Mouse (Mus musculus) neural tube, embryonic 15.5 days (tissue): ENCODE data around the gene Gm45799. TPM values are rescaled to one million over a fixed set of nuclear protein-coding genes. Genes with fewer than 3 reads are reported as not detected.

ENCODE experiments used
- ATAC-seq: fragments of 200-750 bp; cut with Nextera tagmentation; 2 replicates; pipeline ENCODE4 v1.8.0; 2017; ENCODE audit warnings: mild to moderate bottlenecking, moderate TSS enrichment, moderate library complexity; ENCODE audit not compliant: low FRiP score
- H3K27ac ChIP-seq: fragments of 300-500 bp; sonication (generic); replicated peaks from 2 replicates; pipeline ENCODE4 v1.5.1; 2015; ENCODE audit warnings: mild to moderate bottlenecking, inconsistent platforms
- H3K27me3 ChIP-seq: fragments of 300-500 bp; sonication (generic); replicated peaks from 2 replicates; pipeline ENCODE4 v1.6.1; 2015; ENCODE audit warnings: inconsistent platforms
- H3K36me3 ChIP-seq: fragments of 300-500 bp; sonication (generic); 2 replicates; pipeline ENCODE4 v1.6.1; 2015; ENCODE audit warnings: inconsistent platforms
- H3K4me1 ChIP-seq: fragments of 300-500 bp; sonication (generic); 2 replicates; pipeline ENCODE4 v1.6.1; 2015; ENCODE audit warnings: inconsistent platforms
- H3K4me2 ChIP-seq: fragments of 300-500 bp; sonication (generic); 2 replicates; pipeline ENCODE4 v1.6.1; 2015; ENCODE audit warnings: inconsistent platforms, mild to moderate bottlenecking, moderate library complexity
- H3K4me3 ChIP-seq: fragments of 300-500 bp; sonication (generic); replicated peaks from 2 replicates; pipeline ENCODE4 v1.5.1; 2015; ENCODE audit warnings: mild to moderate bottlenecking, inconsistent platforms
- H3K9ac ChIP-seq: fragments of 300-500 bp; sonication (generic); replicated peaks from 2 replicates; pipeline ENCODE4 v1.6.1; 2015; ENCODE audit warnings: mild to moderate bottlenecking, inconsistent platforms
- H3K9me3 ChIP-seq: fragments of 300-500 bp; sonication (generic); replicated peaks from 2 replicates; pipeline ENCODE4 v1.6.1; 2016; ENCODE audit warnings: inconsistent platforms
- WGBS: fragments of 180-500 bp; shearing (Covaris S2); methylation state at CpG from one replicate; pipeline ENCODE4 v1.1.7; 2015; ENCODE audit warnings: mixed read lengths; 5-methylcytosine and 5-hydroxymethylcytosine counted together
- polyA plus RNA-seq: library from polyadenylated mRNA; unstranded; fragments of >200 nt; fragmentation: Nextera tagmentation; extraction: Ambion mirVana; gene quantifications from 2 replicates; pipeline ENCODE4 v1.2.1, GENCODE M21; 2015

Gene Gm45799
- polyA plus RNA-seq, result 16.4 and 16.6 TPM in 2 replicates

- peaks cover 36% of the 10 kb centered on the region for H3K36me3 ChIP-seq
- peak within 1 kb of the TSS; percentile 91 for H3K27ac ChIP-seq
- peak; percentile 96 for ATAC-seq
- H3K9me3 ChIP-seq, result no peaks in the 10 kb centered on the region
- peak within 1 kb of the TSS; percentile 88 for H3K9ac ChIP-seq
- WGBS, result under 1% methylated on average over 45 of the region's 45 CpGs
- H3K4me2 ChIP-seq, result peak within 1 kb of the TSS; percentile 98
- H3K27me3 ChIP-seq, result no peaks in the 10 kb centered on the region
- peaks cover 46% of the 10 kb centered on the region for H3K4me1 ChIP-seq
- H3K4me3 ChIP-seq, result peak within 1 kb of the TSS; percentile 56
Measured at GRCm38 (mm10) chr7:105640233-105640893, at the start of gene Gm45799, which contains the start of gene Arfip2. Gene Gm45799, plus strand, starts transcription at chr7:105640552. Gene Arfip2, minus strand, starts transcription at chr7:105640416.

- Histone ChIP-seq H3K9me3 (no peaks in the 10 kb centered on the region), H3K4me1 (no peaks in the 10 kb centered on the region), H3K27ac (no peak overlapping the region), H3K9ac (no peak overlapping the region), H3K4me3 (no peak overlapping the region), H3K36me3 (no peaks in the 10 kb centered on the region), H3K4me2 (no peak overlapping the region), H3K27me3 (no peaks in the 10 kb centered on the region)
- 39% methylated on average over 9 of the region's 9 CpGs for WGBS
- no peak for ATAC-seq
Measured at GRCm38 (mm10) chr7:105602860-105603623, 37.3 kb upstream of the Gm45799 start.

- Histone ChIP-seq H3K4me2 (no peak overlapping the region), H3K4me3 (no peak overlapping the region), H3K27ac (no peak overlapping the region), H3K36me3 (peaks cover 47% of the 10 kb centered on the region), H3K9ac (no peak overlapping the region), H3K4me1 (no peaks in the 10 kb centered on the region), H3K9me3 (no peaks in the 10 kb centered on the region), H3K27me3 (no peaks in the 10 kb centered on the region)
- no peak for ATAC-seq
- 91% methylated on average over 3 of the region's 3 CpGs for WGBS
Measured at GRCm38 (mm10) chr7:105608467-105608866, 31.9 kb upstream of the Gm45799 start.

- 90% methylated on average over 1 of the region's 1 CpGs for WGBS
Measured at GRCm38 (mm10) chr7:105611767-105612166, 28.6 kb upstream of the Gm45799 start.

GRCm38 (mm10) chr7:105614400-105614799 is 26.0 kb upstream of the Gm45799 start:
- Histone ChIP-seq H3K9ac (no peak overlapping the region), H3K4me3 (no peak overlapping the region), H3K4me1 (no peaks in the 10 kb centered on the region), H3K4me2 (no peak overlapping the region), H3K36me3 (peaks cover 100% of the 10 kb centered on the region), H3K27ac (no peak overlapping the region), H3K27me3 (no peaks in the 10 kb centered on the region), H3K9me3 (no peaks in the 10 kb centered on the region)
- no peak for ATAC-seq
- 92% methylated on average over 1 of the region's 1 CpGs for WGBS

More at GRCm38 (mm10) chr7:105611767-105612166, 28.6 kb upstream of the Gm45799 start:
- Histone ChIP-seq H3K36me3 (peaks cover 80% of the 10 kb centered on the region), H3K9me3 (no peaks in the 10 kb centered on the region), H3K4me3 (no peak overlapping the region), H3K27me3 (no peaks in the 10 kb centered on the region), H3K4me2 (no peak overlapping the region), H3K9ac (no peak overlapping the region), H3K27ac (no peak overlapping the region), H3K4me1 (no peaks in the 10 kb centered on the region)
- ATAC-seq, result no peak

- Histone ChIP-seq H3K4me1 (no peaks in the 10 kb centered on the region), H3K27ac (no peak overlapping the region), H3K27me3 (no peaks in the 10 kb centered on the region), H3K4me3 (no peak overlapping the region), H3K36me3 (peaks cover 99% of the 10 kb centered on the region), H3K4me2 (no peak overlapping the region), H3K9me3 (no peaks in the 10 kb centered on the region), H3K9ac (no peak overlapping the region)
- ATAC-seq, result no peak
- WGBS, result 83% methylated on average over 1 of the region's 1 CpGs
Measured at GRCm38 (mm10) chr7:105615720-105616119, 24.6 kb upstream of the Gm45799 start.

GRCm38 (mm10) chr7:105616561-105616960 is 23.8 kb upstream of the Gm45799 start:
- WGBS, result 94% methylated on average over 6 of the region's 6 CpGs
- Histone ChIP-seq H3K36me3 (peaks cover 99% of the 10 kb centered on the region), H3K4me3 (no peak overlapping the region), H3K4me1 (no peaks in the 10 kb centered on the region), H3K27me3 (no peaks in the 10 kb centered on the region), H3K27ac (no peak overlapping the region), H3K9ac (no peak overlapping the region), H3K9me3 (no peaks in the 10 kb centered on the region), H3K4me2 (no peak overlapping the region)
- no peak for ATAC-seq

- no peak for ATAC-seq
- no peak overlapping the region for H3K4me3 ChIP-seq
- no peaks in the 10 kb centered on the region for H3K27me3 ChIP-seq
- no peaks in the 10 kb centered on the region for H3K9me3 ChIP-seq
- H3K27ac ChIP-seq, result no peak overlapping the region
- 97% methylated on average over 22 of the region's 22 CpGs for WGBS
- no peak overlapping the region for H3K9ac ChIP-seq
- H3K4me1 ChIP-seq, result no peaks in the 10 kb centered on the region
- peaks cover 98% of the 10 kb centered on the region for H3K36me3 ChIP-seq
- H3K4me2 ChIP-seq, result no peak overlapping the region
Measured at GRCm38 (mm10) chr7:105617810-105618209, 22.5 kb upstream of the Gm45799 start.

- no peak overlapping the region for H3K4me2 ChIP-seq
- no peak overlapping the region for H3K27ac ChIP-seq
- 90% methylated on average over 3 of the region's 3 CpGs for WGBS
- H3K9me3 ChIP-seq, result no peaks in the 10 kb centered on the region
- H3K4me3 ChIP-seq, result no peak overlapping the region
- ATAC-seq, result no peak
- H3K27me3 ChIP-seq, result no peaks in the 10 kb centered on the region
- H3K4me1 ChIP-seq, result no peaks in the 10 kb centered on the region
- no peak overlapping the region for H3K9ac ChIP-seq
- peaks cover 98% of the 10 kb centered on the region for H3K36me3 ChIP-seq
Measured at GRCm38 (mm10) chr7:105619701-105620100, 20.7 kb upstream of the Gm45799 start.

- H3K36me3 ChIP-seq, result peaks cover 90% of the 10 kb centered on the region
- H3K4me1 ChIP-seq, result no peaks in the 10 kb centered on the region
- no peak overlapping the region for H3K4me2 ChIP-seq
- 85% methylated on average over 4 of the region's 4 CpGs for WGBS
- no peaks in the 10 kb centered on the region for H3K27me3 ChIP-seq
- no peak overlapping the region for H3K4me3 ChIP-seq
- ATAC-seq, result no peak
- H3K9ac ChIP-seq, result no peak overlapping the region
- H3K9me3 ChIP-seq, result no peaks in the 10 kb centered on the region
- H3K27ac ChIP-seq, result no peak overlapping the region
Measured at GRCm38 (mm10) chr7:105621053-105621452, 19.3 kb upstream of the Gm45799 start.

GRCm38 (mm10) chr7:105621646-105622292 is 18.6 kb upstream of the Gm45799 start:
- Histone ChIP-seq H3K9ac (no peak overlapping the region), H3K4me2 (no peak overlapping the region), H3K4me3 (no peak overlapping the region), H3K36me3 (peaks cover 83% of the 10 kb centered on the region), H3K9me3 (no peaks in the 10 kb centered on the region), H3K27ac (no peak overlapping the region), H3K4me1 (no peaks in the 10 kb centered on the region), H3K27me3 (no peaks in the 10 kb centered on the region)
- no peak for ATAC-seq
- 90% methylated on average over 8 of the region's 8 CpGs for WGBS
